Mouse (Mus musculus) layer of hippocampus, adult 9-11 months (tissue): Measurements from ENCODE around the gene Ngfr.
A peak's percentile ranks its signal among the peaks of the same experiment; 100 is the strongest.

Experiments
- DNase-seq: peaks from one replicate; pipeline ENCODE4 v3.0.0; 2022

Gene Ngfr

GRCm38 (mm10) chr11:95563849-95564248 is 23.7 kb downstream of the Ngfr start:
- DNase-seq = no peak

DNA sequence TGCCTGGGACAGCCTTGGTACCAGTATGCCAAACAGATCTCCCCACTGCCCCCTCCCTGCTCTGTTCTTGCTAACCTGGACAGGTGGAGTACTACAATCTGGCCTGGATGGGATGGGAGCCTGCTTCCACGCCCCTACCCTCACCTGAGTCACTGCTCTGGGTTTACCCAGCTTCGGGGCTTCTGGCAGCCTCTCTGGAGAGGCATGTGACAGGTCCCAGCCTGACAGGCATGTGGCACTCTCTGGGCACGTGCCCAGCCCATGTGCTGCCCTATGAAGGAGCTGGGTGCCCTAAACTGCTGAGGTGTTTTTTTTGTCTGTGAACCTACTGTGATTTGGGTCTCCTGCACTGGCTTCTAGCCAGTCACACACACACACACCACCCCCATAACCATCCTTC is 26.8 kb downstream of the Ngfr start:
- no peak for DNase-seq

DNA sequence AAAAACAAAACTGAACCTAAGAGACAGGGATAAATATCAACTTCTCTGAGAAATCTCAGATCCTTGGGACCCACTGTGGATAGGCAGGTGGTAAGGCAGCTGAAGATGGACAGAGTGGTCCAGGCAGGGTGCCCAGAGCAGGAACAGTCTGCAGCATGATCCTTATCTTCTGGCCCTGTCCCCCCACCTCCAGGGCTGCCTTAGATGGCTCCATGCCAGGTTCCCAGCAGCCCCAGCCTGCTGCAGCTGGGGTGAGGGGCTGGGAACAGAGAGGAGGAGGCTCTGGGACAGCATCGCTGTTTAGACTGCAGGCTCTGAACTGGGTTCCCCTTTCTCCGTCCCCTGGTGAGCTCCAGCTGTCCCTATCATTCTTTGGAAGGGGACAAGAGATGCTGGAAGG is 27.8 kb downstream of the Ngfr start:
- DNase-seq = no peak

DNA sequence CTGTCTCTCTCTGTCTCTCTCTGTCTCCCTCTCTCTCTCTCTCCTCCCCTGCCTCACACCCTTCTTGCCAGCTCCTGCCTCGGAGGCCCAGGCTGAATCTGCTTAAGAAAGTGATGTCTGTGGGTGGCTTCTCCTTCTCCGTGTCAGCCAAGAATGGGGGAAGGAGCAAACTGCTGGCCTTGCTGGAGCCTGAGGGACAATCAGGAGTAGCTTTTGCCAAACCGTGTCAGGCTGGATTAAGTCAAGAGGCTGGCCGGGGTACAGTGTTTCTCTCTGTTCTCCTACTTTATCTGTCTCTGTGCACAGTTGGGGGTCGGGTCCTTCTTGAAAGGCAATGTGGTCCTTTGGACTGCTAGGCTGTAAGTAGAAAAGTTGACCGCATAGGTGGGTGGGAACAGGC is 29.8 kb downstream of the Ngfr start:
- no peak for DNase-seq

GRCm38 (mm10) chr11:95557032-95557431 is 30.5 kb downstream of the Ngfr start:
- no peak for DNase-seq

- DNase-seq = no peak
These were observed 32.3 kb downstream of the Ngfr start for GRCm38 (mm10) chr11:95555279-95555678.

DNA sequence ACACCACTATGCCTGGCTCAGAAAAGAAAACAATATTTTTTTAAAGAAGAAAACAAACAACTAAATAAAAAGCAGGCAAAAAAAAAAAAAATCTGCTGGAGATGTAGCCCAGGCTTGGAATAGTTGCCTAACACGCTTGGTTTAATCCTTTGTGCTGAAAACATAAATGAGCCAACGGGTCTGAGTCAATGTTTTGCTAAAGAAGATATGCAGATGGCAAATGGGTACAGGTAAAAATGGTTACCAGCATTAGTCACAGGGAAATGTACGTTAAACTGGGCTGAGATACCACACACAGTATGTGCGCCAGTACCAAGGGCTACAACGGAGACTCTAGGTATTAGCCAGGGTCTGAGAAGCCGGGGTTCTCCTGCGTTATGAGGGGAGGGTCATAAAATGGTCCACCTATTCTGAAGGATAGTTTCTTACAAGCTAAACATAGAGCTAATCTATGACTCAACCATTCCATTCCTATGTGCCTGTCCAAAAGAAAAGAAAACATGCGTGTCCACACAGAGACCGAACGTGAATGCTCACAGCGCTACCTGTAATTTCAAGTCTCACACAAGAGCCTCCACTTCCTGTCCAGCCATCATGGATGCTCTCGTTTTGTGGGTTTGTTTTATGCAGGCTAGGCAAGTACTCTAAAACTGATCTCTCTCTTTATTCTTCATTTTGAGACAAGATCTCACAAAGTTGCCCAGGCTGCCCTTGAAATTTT is 37.1 kb downstream of the Ngfr start:
- no peak for DNase-seq

- no peak for DNase-seq
These were observed 41.3 kb downstream of the Ngfr start for GRCm38 (mm10) chr11:95546021-95546782.

GRCm38 (mm10) chr11:95544546-95545327 is 42.8 kb downstream of the Ngfr start:
- DNase-seq = no peak

- no peak for DNase-seq
These were observed 46.7 kb downstream of the Ngfr start for GRCm38 (mm10) chr11:95540637-95541385.

DNA sequence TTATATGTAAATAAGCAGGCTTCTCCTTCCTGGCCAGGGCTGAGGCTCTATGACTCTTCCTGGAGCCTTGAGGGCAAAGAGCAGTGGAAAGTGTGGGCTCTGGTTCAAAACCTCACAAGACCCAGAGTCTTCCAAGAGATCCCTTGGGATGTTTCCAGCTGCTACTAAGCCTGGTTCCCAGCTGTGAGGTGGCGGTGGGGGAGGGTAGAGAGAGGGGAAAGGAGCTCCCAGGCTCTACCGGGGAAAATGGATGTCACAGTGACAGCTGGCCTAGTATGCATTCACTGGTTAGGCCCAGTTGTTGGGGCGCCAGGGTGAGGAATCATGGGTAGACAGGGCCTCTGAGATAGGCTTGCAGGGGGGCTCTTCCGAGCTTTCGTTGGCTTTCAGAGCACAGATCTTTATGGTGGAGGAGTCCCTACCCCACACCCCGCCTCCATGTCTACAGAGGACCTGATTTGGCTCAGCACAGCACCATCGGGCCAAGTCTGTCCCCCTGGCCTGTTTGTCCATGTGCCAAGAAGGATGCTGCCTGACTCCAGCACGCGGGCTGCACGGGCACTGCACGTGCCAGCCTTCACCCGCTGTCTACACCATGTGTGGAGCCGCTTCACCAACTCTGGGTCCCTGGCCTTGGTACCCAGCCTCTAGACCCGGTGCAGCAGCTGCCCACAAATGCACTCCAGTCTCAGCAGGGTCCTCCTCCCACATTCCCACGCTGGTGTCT is 49.0 kb downstream of the Ngfr start:
- no peak for DNase-seq

DNA sequence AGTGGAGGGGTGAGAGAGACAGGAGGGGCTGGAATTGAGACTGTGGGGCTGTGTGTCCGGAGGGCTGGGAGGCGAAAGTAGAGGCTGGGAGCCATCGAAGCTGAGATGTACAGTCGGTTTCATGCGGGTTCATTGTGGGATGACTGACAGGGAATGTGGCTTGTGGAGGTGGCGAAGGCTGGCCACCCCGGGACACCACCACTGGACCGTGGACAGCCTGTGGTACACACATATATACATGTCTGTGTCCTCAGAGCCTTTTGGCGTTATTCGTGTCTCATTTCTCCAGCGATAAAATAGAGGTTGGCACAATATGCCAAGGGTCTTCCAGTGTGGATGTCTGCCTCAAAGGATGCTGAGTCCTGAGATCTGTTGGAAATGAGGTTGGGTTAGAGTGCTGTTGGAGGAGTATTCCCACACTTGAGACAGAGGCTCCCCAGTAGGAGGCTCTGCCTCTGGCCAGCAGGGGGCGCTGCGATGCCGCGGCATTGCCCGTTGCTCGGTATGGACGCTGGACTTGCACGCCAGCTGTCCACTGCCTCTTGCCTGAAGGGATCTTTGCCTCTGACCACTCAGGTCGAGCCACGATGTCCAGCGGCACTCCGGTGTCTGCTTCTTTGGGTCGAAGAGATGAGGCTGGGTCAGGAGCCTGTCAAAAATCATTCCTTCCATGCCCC is 53.9 kb downstream of the Ngfr start:
- peak; percentile 59 for DNase-seq

- no peak for DNase-seq
These were observed 55.0 kb downstream of the Ngfr start for GRCm38 (mm10) chr11:95532353-95533072.

DNA sequence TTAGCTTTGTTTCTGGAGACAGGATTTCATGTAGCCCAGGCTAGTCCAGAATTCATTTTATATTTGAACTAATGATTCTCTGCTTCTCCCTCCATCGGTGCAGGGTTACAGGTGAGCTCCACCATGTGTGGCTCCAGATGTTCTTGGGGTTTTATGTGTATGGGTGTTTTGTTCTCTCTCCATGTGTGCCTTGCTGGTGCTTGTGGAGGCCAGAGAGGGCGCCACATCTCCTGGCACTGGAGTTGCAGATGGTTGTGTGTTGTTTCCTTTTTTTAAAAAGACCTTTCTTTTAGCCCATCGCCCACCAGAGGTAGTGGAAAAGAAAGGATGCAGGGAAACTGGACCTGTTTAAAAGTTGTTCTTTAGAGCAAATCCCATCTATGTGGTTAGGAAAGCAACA is 59.3 kb downstream of the Ngfr start:
- DNase-seq = no peak

DNA sequence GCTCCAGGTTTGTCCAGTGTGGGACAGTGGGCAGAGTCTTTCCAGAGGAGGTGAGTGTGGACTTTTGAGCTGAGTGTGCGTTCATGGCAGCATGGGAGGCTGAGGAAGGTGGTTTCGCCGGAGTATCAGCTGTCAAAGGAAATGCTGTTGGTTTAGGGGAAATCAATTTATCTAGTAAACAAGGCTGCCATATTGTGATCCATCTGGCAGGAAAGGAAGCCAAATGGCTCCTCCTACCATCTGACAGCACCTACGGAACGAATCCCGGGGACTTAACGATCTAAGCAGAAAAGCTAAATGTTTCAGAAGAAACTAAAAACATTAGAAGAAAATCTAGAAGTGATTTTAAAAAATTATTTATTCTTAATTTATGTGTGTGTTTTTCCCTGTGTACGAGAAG is 60.2 kb downstream of the Ngfr start:
- peak; percentile 53 for DNase-seq

DNA sequence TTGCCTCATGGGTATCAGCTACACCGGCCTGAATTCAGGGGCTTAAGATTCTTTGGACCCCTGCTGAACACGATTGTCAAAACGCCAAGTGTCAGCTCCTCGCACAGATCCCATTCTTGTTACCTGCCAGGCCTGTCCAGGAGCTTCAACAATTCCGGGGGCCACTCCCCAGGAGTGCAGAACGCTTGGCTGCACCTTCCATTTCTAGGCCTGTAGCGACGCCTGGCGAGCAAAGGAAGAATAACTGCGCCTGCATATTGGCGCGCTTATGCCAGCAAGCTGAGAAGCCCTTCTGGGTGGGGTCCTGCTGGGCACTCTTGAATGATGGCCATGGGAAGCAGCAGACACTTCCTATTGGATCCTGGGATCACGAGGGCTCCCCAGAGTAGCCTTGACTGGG is 66.0 kb downstream of the Ngfr start:
- peak; percentile 57 for DNase-seq

DNA sequence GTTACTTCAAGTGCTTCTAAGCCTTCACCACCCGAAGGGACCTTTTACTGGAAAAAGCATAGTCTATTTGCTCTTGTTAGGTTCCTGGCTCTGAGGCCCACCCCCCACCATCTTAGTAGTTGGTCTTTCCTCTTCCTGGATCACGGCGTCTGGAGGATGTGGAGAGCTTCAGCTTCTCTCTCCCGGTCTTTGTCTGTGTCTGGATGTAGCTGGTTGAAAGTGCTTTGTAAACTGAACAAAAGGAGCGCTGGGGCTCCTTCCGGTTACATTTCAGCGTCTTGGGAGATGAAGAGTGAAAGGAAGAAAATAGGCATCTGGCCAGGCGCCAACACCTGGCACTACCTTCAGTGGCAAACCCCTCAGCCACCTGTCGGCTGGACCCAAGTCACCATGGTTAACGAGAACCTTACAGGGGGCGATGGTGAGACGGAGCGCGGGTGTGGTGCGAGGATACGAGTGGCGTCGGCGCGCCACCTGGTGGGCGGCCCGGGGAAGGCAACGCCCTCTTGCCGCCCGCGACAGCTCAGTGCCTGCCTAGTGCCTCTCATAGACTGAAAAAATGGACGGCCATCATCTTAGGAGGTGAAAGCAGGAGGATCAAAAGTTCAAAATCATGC is 67.0 kb downstream of the Ngfr start:
- peak; percentile 84 for DNase-seq

GRCm38 (mm10) chr11:95519996-95520395 is 67.5 kb downstream of the Ngfr start:
- DNase-seq = no peak

GRCm38 (mm10) chr11:95519299-95519698 is 68.2 kb downstream of the Ngfr start:
- no peak for DNase-seq
